Mouse (Mus musculus) adipose tissue, adult 10 weeks (tissue): ENCODE results near the gene Arl15. TPM values are rescaled to one million over a fixed set of nuclear protein-coding genes. Genes with fewer than 3 reads are reported as not detected.

Experiments
- polyA plus RNA-seq: library from polyadenylated mRNA; stranded (reverse); fragments of 350-450 nt; fragmentation: Illumina TruSeq; extraction: RNeasy Lipid Tissue Mini Kit (QIAGEN cat#74804); gene quantifications from one replicate; pipeline ENCODE4 v1.2.3, GENCODE M21; 2014; ENCODE audit warnings: low read depth, low replicate concordance

Arl15 gene
- 13.7 TPM for polyA plus RNA-seq

DNA sequence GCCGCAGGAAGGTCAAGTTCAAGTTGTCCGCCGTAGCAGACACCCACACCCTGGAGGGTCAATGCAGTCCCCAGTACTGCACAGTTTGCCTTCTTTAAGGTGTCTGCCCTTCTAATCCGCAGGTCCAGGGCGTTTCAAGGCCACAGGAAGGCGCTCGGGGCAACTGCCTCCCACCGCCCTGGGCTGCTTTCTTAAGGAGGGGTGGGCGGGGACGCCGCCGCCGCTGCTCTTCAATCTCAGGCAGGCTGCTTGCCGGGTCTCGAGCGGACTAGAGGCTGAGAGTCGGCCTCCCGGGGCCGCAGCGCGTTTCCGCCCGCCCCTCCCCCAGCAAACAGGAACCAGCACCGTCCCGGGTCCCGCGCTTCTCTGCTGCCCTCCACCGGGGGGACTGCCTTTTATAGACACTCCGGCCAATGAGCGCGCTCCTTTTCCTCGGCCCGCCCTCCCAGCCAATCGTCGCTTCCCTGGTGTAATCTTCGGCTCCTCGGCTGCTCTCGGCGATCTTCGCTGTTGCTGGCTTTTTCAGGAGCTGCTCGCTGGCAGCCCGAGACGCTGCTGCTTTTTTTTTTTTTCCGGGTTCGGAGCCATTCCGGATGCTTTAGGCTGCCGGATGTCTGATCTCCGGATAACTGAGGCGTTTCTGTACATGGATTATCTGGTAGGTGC, at the start of gene Arl15:
Arl15 (plus strand) TSS at position 467 of the 666 bp plus-strand sequence.

Other genes with a start within 250 kb of the Arl15 start
- 16.2 TPM for gene Snx18, start 175.9 kb upstream of the Arl15 start, polyA plus RNA-seq
- gene Hspb3, start 130.8 kb upstream of the Arl15 start, polyA plus RNA-seq, result 0.45 TPM